Mouse (Mus musculus) testis, adult 2 months (tissue): ENCODE results near the gene Car10.

ENCODE experiments used
- CTCF ChIP-seq: fragments of 200-500 bp; IDR thresholded peaks from 2 replicates; pipeline ENCODE4 v1.5.1; 2012; ENCODE audit warnings: low read depth, mild to moderate bottlenecking, inconsistent platforms, low read length, moderate library complexity; ENCODE audit not compliant: control insufficient read depth, insufficient read depth, insufficient replicate concordance
- POLR2A ChIP-seq: fragments of 200-500 bp; IDR thresholded peaks from 2 replicates; pipeline ENCODE4 v1.6.1; 2012; ENCODE audit warnings: low read depth, mild to moderate bottlenecking, inconsistent platforms, low read length, moderate library complexity; ENCODE audit not compliant: control insufficient read depth

DNA sequence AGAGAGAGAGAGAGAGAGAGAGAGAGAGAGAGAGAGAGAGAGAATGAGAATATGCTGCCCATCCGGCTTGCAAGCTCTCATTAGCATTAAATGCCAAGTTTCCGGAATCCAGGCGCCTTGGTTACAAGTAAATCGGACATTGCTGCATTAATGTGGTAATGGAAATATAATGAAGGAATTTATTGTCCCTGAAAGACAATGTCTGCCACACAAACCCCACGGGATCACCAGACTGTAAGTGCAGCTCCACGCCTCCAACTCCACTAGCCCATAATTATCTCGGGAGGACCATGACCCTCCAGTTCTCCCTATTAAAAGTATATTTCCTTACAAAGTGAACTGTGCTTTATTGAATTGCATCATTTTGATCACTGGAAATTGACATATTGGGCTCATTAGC, 372.9 kb downstream of the Car10 start:
- no peak for TF ChIP-seq CTCF
- no peak for TF ChIP-seq POLR2A
